Mouse (Mus musculus): ENCODE data around the gene Acadvl.
"Not testable (repeated sequence)": the region's sequence is repeated elsewhere in the genome, so short reads cannot be mapped to it uniquely, and the experiment has no call there.

Gene Acadvl

DNA sequence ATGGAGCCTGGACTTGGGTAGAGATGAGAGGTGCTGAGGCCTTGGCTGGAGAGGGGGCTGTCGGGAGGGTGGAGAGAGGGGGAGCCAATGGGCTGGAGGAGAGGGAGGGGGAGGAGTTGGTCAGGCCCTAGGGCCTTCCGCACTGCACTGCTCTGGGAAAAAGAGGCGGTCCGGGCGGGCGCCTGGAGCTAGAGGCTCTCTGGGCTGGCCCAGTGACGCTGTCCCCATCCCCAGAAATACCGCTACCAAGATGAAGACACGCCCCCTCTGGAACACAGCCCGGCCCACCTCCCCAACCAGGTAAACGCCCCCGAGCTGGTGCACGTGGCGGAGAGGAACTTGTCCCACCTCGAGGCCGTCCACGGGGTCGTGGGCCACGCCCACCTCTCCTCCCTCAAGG, 11.5 kb upstream of the Acadvl start:
- DNase-seq = peak; percentile 50

- DNase-seq = no peak
Measured at GRCm38 (mm10) chr11:70024151-70024514, 8.9 kb upstream of the Acadvl start.

DNA sequence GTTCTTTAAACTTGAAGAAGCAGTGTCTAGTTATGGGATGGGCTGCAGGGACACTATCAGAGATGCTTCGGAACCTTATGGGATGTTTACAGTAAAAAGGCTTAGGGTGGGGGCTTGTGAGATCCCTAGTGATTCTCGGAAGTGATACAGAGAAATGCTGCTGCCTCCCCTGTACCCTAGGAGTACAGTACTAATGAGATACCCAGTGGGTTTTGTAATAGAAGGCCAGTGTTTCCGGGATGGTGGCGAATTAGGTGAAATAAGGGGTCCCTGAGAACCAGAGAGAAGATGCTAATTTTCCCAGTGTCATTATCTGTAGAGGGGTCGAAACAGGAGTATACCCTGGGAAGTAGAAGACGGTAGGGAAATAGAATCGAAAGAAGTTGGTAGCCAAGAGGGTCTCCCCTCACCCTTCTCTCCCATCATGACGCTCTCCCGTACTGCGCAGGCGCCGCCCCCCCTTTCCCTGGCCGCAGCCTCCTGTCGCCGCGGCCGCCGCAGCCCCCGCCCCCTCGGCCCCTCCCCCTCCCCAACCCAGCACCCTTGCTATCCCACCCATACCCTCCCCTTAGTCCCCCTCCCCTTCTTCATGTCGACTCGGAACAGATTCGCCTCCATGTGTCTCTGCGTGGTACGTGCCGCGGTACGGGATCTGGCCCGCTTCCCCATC, 8.4 kb upstream of the Acadvl start:
- peak; percentile 79 for DNase-seq

DNA sequence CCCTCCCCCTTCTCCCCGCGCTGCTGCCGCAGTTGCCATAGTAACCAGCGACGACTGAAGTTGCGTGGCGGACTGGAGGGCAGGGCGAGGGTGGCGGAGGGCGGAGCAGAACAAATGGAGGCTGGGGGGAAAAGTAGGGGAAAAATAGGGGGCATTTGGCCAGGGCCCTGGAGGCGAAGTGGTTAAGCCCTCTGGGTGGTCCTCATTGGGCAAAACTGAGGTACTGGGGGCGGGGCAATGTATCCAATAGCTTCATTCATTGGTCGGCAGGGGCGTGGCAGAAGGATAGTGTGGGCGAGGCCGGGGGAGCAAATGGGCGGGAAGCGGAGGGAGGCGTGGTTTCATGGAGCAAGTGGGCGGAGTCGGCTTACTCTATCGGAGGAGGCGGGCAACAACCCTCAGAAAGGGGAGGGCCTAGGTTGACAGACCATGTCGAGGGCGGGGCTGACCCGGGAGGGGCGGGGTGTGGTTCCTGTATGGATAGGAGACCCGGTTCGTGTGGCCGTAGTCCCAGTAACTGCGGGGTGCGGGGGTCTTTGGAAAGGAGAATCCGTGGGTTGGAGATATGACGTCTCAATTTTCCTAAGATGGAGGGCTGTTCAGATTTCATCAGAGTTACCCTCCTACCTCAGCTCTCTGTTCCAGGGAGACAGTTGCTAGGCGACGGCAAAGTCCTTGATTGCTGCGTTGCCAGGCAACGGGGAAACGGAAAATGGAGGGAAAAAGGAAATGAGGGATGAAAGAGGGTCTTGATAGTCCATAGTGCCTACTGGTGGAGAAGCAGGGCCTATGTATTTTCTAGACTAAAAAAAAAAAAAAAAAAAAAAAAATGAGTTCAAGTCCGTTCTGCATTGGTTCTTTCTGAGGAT, 6.3 kb upstream of the Acadvl start:
- peak; percentile 98 for DNase-seq

- DNase-seq = peak; percentile 73
Measured at GRCm38 (mm10) chr11:70020731-70021263, 5.6 kb upstream of the Acadvl start.

GRCm38 (mm10) chr11:70020022-70020631, 4.9 kb upstream of the Acadvl start:
- peak; percentile 52 for DNase-seq

DNA sequence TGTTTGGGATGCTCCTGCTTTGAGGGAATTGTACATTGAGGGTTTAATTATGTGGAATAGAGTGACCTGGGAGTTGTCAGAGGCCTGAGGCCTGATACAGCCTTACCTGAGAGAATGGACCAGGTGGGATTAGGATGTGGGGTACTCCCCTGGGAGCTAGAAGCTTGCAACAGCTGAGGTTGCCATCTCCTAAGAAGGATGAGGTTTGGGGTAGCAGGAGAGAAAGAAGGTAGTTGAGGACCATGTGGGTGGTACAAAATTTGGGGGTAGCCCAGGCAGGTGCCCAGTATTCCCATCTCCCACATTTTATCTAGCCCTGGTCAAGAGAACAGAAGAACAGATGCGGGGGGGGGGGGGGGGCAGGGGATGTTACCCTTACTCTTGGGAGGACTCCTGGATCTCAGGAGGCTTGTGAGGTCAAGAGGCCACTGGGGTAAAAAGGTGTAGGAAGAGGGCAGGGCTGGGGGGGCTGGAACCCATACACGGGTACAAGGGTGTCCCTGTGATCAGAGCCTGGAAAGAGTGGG, 4.3 kb upstream of the Acadvl start:
- no peak for DNase-seq

GRCm38 (mm10) chr11:70018131-70018990, 3.1 kb upstream of the Acadvl start:
- peak; percentile 80 for DNase-seq

DNA sequence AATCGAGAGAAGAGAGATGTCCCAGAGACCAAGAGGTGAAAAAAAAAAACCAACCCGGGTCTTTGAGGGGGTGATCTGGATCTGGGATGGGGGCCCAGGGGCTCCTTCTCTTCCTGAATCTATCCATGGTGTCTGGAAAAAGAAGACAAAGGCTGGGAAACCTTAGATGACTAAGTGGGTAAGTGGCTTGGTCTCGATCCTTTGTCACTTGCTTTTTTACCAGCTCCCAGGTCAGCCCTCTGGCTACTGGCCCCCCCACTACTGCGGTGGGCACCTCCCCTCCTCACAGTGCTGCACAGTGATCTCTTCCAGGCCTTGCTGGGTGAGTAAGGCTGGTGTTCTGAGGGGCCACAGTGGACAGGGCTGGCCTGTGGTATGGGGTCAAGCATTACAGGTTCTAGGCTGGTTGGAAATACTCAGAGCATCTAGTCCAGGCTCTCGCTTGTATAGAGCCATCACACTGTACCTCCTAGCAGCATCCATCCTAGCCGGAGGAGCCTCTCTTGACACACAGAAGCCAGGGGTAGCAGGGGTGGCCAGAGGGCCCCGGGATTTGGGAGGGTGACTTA, 2.1 kb upstream of the Acadvl start:
- no peak for DNase-seq

- no peak for DNase-seq
Measured at GRCm38 (mm10) chr11:70016669-70017068, 1.5 kb upstream of the Acadvl start, which contains the start of gene Dlg4. Gene Dlg4, plus strand, starts transcription at chr11:70016942.

DNA sequence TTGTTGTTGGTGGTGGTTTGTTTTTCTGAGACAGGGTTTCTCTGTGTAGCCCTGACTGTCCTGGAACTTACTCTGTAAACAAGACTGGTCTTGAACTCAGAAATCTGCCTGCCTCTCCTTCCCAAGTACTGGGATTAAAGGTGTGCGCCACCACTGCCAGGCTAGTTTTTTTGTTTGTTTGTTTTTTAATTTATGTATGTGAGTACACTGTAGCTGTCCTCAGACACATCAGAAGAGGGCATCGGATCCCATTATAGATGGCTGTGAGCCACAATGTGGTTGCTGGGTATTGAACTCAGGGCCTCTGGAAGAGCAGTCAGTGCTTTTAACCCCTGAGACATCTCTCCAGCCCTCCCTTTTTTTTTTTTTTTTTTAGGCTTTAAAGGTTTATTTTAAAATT, 966 bp upstream of the Acadvl start:
- DNase-seq = not testable (repeated sequence)

- DNase-seq = no peak
Measured at GRCm38 (mm10) chr11:70015677-70016076, 466 bp upstream of the Acadvl start.

DNA sequence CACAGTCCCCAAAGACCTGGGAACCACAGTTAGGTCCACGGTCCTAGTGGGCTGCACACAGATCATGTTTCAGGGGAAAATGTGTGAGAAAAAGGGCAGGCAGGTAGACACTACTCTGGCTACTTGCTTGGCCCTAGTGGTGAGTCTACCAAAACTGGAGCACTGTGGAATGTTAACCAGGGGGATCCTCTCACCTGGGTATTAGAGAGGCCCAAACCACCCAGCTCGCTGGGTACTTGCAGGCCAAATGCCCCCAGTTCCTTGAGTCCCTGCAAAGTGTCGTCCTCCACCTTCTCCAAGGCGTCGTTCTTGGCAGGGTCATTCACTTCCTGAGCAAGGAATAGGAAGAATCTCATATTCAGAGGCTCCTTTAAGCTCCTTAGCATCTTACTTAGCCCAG, 1.2 kb downstream of the Acadvl start:
- no peak for DNase-seq

DNA sequence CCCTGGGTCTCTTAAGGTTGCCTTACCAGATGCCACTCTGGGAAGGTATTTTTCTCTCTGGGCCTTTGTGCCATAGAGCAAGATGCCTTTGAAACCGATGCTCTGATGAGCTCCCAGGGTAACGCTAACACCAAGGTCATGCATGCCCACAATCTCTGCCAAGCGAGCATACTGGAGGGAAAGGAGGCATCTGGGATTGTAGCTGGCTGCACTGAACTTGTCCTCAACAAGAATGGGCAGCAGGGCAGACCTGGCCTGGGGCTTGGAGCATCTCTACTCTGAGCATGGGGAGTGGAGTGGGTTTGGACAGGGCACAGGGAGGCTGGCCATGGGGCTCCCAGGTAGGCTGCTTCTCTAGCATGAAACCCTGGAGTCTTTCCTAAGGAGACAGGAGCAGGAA, 1.8 kb downstream of the Acadvl start:
- DNase-seq = no peak

DNA sequence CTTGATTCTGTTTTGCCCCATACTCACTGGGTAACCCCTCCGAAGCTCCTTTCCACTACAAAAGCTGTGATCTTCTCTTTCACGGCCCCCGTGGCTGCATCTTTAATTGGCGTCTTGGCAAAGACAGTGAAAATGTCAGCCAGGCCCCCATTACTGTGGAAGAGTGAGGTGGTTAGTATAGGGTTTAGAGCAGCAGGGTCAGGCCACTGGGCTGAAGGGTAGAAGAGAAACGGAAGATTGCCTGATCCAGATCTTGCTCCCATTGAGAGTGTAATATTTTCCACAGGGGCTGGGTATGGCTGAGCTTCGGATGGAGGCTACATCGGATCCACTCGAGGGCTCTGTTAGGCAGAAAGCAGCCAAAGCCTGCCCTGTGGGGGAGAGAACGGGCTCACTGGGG, 2.3 kb downstream of the Acadvl start:
- no peak for DNase-seq

DNA sequence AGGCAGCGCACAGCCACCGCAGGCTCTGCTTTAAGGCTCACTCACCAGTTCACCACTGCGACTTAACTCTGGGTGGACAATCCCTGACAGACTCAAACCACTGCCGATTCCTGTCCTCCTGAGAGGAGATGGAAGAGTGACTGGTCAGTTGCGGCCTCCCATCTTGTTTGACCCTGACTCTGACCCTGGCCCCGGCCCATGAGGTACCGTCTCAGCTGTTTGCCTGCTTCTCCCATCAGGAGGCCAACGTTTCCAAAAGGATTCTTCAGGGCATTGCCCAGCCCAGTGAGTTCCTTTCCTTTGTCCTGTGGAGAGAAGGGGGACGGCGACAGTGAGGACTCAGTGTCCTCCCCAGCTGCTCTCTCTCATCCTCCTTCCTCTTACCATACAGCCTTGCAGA, 4.2 kb downstream of the Acadvl start:
- DNase-seq = no peak

- DNase-seq = no peak
Measured at GRCm38 (mm10) chr11:70010548-70010947, 4.7 kb downstream of the Acadvl start.

GRCm38 (mm10) chr11:70010033-70010432, 5.2 kb downstream of the Acadvl start:
- DNase-seq = no peak

DNA sequence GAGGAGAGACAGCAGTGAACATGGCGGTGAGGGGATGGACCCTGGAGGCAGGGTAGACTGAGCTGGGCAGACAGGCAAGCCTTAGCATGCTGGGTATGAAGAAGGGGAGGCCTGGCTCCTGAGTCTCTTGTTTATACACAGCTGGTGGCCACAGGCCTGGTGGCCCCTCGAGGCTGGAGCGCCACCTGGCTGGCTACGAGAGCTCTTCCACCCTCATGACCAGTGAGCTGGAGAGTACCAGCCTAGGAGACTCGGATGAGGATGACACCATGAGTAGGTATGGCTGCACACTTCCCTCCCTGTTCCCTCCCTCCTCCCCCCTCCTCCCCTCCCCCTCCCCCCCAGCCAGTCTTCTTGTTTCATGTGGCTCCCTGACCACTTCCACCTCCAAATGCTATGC, 9.7 kb downstream of the Acadvl start:
- DNase-seq = no peak

DNA sequence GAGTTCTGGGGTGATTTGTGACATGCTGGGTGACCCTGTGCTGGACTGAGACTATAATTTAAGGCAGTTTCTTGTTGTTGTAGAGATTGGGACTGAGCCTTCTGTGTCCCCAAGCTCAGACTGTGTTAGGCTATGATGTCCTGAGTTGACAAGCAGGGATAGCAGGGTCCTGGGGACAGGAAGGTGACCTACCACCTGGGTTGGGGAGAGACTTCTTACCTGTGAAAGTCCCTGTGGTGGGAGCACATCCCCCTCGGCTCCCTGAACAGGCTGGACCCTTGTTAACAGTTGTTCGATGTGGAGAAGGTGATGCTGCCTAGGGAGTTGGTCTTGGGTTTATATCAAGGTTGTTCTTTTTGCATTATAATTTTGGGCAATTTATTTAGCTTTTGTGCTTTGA, 12.7 kb downstream of the Acadvl start:
- no peak for DNase-seq

- DNase-seq = peak; percentile 54
Measured at GRCm38 (mm10) chr11:70001865-70002264, 13.3 kb downstream of the Acadvl start.

GRCm38 (mm10) chr11:70001159-70001558, 14.1 kb downstream of the Acadvl start:
- no peak for DNase-seq
